Mouse (Mus musculus) liver, adult 2 months (tissue): ENCODE measurements around the gene Kirrel3. TPM values are rescaled to one million over a fixed set of nuclear protein-coding genes. Genes with fewer than 3 reads are reported as not detected.
A peak's percentile ranks its signal among the peaks of the same experiment; 100 is the strongest.

Experiments used
- DNase-seq: peaks from one replicate; pipeline ENCODE4 v3.0.0-alpha.2; 2011; ENCODE audit warnings: low read depth, low spot score; ENCODE audit errors: extremely low read depth
- H3K27ac ChIP-seq: fragments of 200-500 bp; replicated peaks from 2 replicates; pipeline ENCODE4 v1.5.1; 2012; ENCODE audit warnings: low read depth, mild to moderate bottlenecking, control low read depth, inconsistent platforms, low read length; ENCODE audit not compliant: insufficient read depth
- H3K27me3 ChIP-seq: fragments of 200-500 bp; 2 replicates; pipeline ENCODE4 v1.6.1; 2012; ENCODE audit warnings: mild to moderate bottlenecking, moderate library complexity, low read length, inconsistent platforms; ENCODE audit not compliant: control insufficient read depth, insufficient read depth
- H3K36me3 ChIP-seq: fragments of 200-500 bp; 2 replicates; pipeline ENCODE4 v1.6.1; 2012; ENCODE audit warnings: low read length, inconsistent platforms; ENCODE audit not compliant: control insufficient read depth, insufficient read depth
- H3K4me1 ChIP-seq: fragments of 200-500 bp; 2 replicates; pipeline ENCODE4 v1.6.1; 2011; ENCODE audit warnings: low read length; ENCODE audit not compliant: control insufficient read depth, insufficient read depth
- H3K4me3 ChIP-seq: fragments of 200-500 bp; 2 replicates; pipeline ENCODE4 v1.5.1; 2011; ENCODE audit warnings: low read depth, mild to moderate bottlenecking, control low read depth, low read length, moderate library complexity; ENCODE audit not compliant: insufficient read depth
- H3K79me2 ChIP-seq: fragments of 200-500 bp; 2 replicates; pipeline ENCODE4 v1.6.1; 2012; ENCODE audit warnings: inconsistent platforms, mild to moderate bottlenecking, low read length, moderate library complexity; ENCODE audit not compliant: control insufficient read depth, insufficient read depth
- H3K9ac ChIP-seq: fragments of 200-500 bp; 2 replicates; pipeline ENCODE4 v1.6.1; 2012; ENCODE audit warnings: low read depth, mild to moderate bottlenecking, control low read depth, inconsistent platforms, low read length
- CTCF ChIP-seq: fragments of 200-500 bp; IDR thresholded peaks from 2 replicates; pipeline ENCODE4 v1.5.1; 2011; ENCODE audit warnings: low read depth, low read length, control low read depth
- POLR2A ChIP-seq: fragments of 200-500 bp; IDR thresholded peaks from 2 replicates; pipeline ENCODE4 v1.6.1; 2011; ENCODE audit warnings: low read length, control low read depth; ENCODE audit not compliant: insufficient read depth; ENCODE audit errors: extremely low read depth
- WGBS: fragments of 180-500 bp; shearing (Covaris S2); methylation state at CpG from one replicate; pipeline ENCODE4 v1.1.7; 2018; 5-methylcytosine and 5-hydroxymethylcytosine counted together
- polyA plus RNA-seq: library from polyadenylated mRNA; depleted of rRNA; stranded (reverse); fragments of >200 nt; gene quantifications from 2 replicates; pipeline ENCODE4 v1.2.3, GENCODE M21; 2012
- total RNA-seq: library from RNA; depleted of rRNA; stranded (reverse); fragments of >200 nt; gene quantifications from 2 replicates; pipeline ENCODE4 v1.2.3, GENCODE M21; 2014

The Kirrel3 gene
- total and polyA plus RNA-seq, 2 experiments, result 0.09 TPM; not detected in 1

- TF ChIP-seq CTCF (no peak), POLR2A (no peak)
- Histone ChIP-seq H3K4me3 (no peak overlapping the region), H3K36me3 (no peaks in the 10 kb centered on the region), H3K27me3 (no peaks in the 10 kb centered on the region), H3K27ac (no peak overlapping the region), H3K79me2 (no peaks in the 10 kb centered on the region), H3K9ac (no peak overlapping the region), H3K4me1 (no peaks in the 10 kb centered on the region)
- WGBS, result 80% methylated on average over 8 of the region's 8 CpGs
- no peak for DNase-seq
These were observed 119.8 kb downstream of the Kirrel3 start for GRCm38 (mm10) chr9:34605486-34605885.

GRCm38 (mm10) chr9:34607976-34608375 lies 122.3 kb downstream of the Kirrel3 start:
- H3K9ac ChIP-seq, result no peak overlapping the region
- H3K4me3 ChIP-seq, result no peak overlapping the region
- H3K4me1 ChIP-seq, result no peaks in the 10 kb centered on the region
- H3K27ac ChIP-seq, result no peak overlapping the region
- H3K27me3 ChIP-seq, result no peaks in the 10 kb centered on the region
- H3K79me2 ChIP-seq, result no peaks in the 10 kb centered on the region
- TF ChIP-seq CTCF (no peak), POLR2A (no peak)
- no peak for DNase-seq
- 78% methylated on average over 2 of the region's 2 CpGs for WGBS
- H3K36me3 ChIP-seq, result no peaks in the 10 kb centered on the region

- Histone ChIP-seq H3K79me2 (no peaks in the 10 kb centered on the region), H3K27ac (no peak overlapping the region), H3K4me1 (no peaks in the 10 kb centered on the region), H3K27me3 (no peaks in the 10 kb centered on the region), H3K9ac (no peak overlapping the region), H3K4me3 (no peak overlapping the region), H3K36me3 (no peaks in the 10 kb centered on the region)
- WGBS, result 84% methylated on average over 6 of the region's 6 CpGs
- DNase-seq, result peak; percentile 18
- TF ChIP-seq POLR2A (no peak), CTCF (no peak)
These were observed 127.4 kb downstream of the Kirrel3 start for GRCm38 (mm10) chr9:34612886-34613769.

- WGBS, result 79% methylated on average over 6 of the region's 6 CpGs
- no peaks in the 10 kb centered on the region for H3K79me2 ChIP-seq
- H3K4me3 ChIP-seq, result no peak overlapping the region
- no peaks in the 10 kb centered on the region for H3K4me1 ChIP-seq
- TF ChIP-seq POLR2A (no peak), CTCF (no peak)
- H3K27me3 ChIP-seq, result no peaks in the 10 kb centered on the region
- no peaks in the 10 kb centered on the region for H3K36me3 ChIP-seq
- H3K9ac ChIP-seq, result no peak overlapping the region
- DNase-seq, result no peak
- H3K27ac ChIP-seq, result no peak overlapping the region
These were observed 132.4 kb downstream of the Kirrel3 start for GRCm38 (mm10) chr9:34618099-34618498.

DNA sequence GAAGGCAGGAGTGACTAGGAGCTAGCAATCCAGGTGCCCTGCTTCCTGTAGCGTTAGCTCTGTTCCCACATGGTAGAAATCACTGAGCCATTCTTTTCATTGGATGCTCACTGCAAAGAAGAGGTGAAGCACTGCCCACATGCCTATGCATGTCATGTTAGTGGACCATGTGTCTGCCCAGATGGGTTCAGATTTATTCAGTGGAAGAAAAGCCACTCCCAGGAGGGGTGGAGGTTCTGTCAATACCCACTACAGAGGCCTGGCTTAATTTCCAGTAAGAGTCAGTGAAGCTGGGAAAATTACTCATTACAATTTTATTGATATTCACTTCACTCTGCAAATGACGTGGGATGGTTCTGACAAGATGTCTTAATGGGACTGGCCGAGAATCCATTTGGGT lies 134.2 kb downstream of the Kirrel3 start:
- H3K4me3 ChIP-seq, result no peak overlapping the region
- H3K36me3 ChIP-seq, result no peaks in the 10 kb centered on the region
- TF ChIP-seq POLR2A (no peak), CTCF (no peak)
- 86% methylated on average over 3 of the region's 3 CpGs for WGBS
- DNase-seq, result no peak
- no peak overlapping the region for H3K27ac ChIP-seq
- H3K4me1 ChIP-seq, result no peaks in the 10 kb centered on the region
- no peaks in the 10 kb centered on the region for H3K79me2 ChIP-seq
- H3K9ac ChIP-seq, result no peak overlapping the region
- no peaks in the 10 kb centered on the region for H3K27me3 ChIP-seq

GRCm38 (mm10) chr9:34623526-34623925 lies 137.8 kb downstream of the Kirrel3 start:
- no peaks in the 10 kb centered on the region for H3K36me3 ChIP-seq
- H3K27ac ChIP-seq, result no peak overlapping the region
- H3K79me2 ChIP-seq, result no peaks in the 10 kb centered on the region
- H3K9ac ChIP-seq, result no peak overlapping the region
- DNase-seq, result no peak
- WGBS, result 89% methylated on average over 5 of the region's 5 CpGs
- H3K4me1 ChIP-seq, result no peaks in the 10 kb centered on the region
- no peak overlapping the region for H3K4me3 ChIP-seq
- TF ChIP-seq POLR2A (no peak), CTCF (no peak)
- H3K27me3 ChIP-seq, result no peaks in the 10 kb centered on the region
